Mouse (Mus musculus): Measurements from ENCODE around the gene 6030452D12Rik.

GRCm38 (mm10) chr8:106554011-106554410 is 53.7 kb downstream of the 6030452D12Rik start:
- TF ChIP-seq HCFC1 (IDR thresholded peaks at IDR 0.05; ENCODE audit: borderline replicate concordance, insufficient read depth, low read length) (no peak), ZNF384 (IDR thresholded peaks at IDR 0.05; ENCODE audit: low read depth, low read length) (no peak), ZC3H11A (IDR thresholded peaks at IDR 0.05; ENCODE audit: borderline replicate concordance, low read depth, low read length) (peak; percentile 70; the same call in 1 of the 2 replicates)

Data from ES-E14 (cell line).